Mouse (Mus musculus): ENCODE results near the gene Gramd4. TPM values are rescaled to one million over a fixed set of nuclear protein-coding genes. Genes with fewer than 3 reads are reported as not detected.

The Gramd4 gene
- polyA plus RNA-seq, 1 experiment from 2014 or later = 6.3 TPM

DNA sequence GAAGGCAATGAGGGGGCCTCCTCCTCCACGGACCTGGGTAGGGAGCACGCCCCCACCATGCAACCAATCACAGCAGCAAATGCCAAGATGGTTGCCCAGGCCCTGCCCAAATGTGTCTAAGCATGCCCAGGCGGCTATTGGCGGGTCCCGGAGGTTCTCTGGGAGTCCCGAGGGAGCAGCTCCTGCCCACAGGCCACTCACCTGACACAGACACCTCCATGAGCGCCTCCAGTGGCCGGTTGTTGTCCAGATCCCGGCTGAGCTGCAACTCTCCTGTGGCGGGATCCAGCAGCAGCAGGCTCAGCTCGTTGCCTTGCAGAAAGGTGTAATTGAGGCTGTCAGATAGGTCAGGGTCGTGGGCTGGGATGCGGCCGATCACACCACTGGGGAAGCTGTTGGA, 27.5 kb upstream of the Gramd4 start:
- WGBS (ENCODE audit: insufficient replicate concordance) = 68% methylated on average over 14 of the region's 14 CpGs
- Histone ChIP-seq H3K4me3 (replicated peaks) (no peak overlapping the region), H3K9ac (no peak overlapping the region), H3K36me3 (replicated peaks) (no peaks in the 10 kb centered on the region), H3K9me3 (replicated peaks) (no peaks in the 10 kb centered on the region), H3K4me2 (no peak overlapping the region), H3K27me3 (peaks cover 75% of the 10 kb centered on the region), H3K27ac (replicated peaks) (no peak overlapping the region), H3K4me1 (replicated peaks) (peaks cover 23% of the 10 kb centered on the region)
- ATAC-seq (ENCODE audit: insufficient read depth) = no peak

GRCm38 (mm10) chr15:86032811-86033190, 24.7 kb upstream of the Gramd4 start:
- 2% methylated on average over 38 of the region's 38 CpGs for WGBS (ENCODE audit: insufficient replicate concordance)
- H3K27me3 ChIP-seq = peaks cover 88% of the 10 kb centered on the region
- no peak overlapping the region for H3K9ac ChIP-seq
- no peaks in the 10 kb centered on the region for H3K36me3 ChIP-seq (replicated peaks)
- peak overlapping the region; percentile 48 for H3K4me3 ChIP-seq (replicated peaks)
- H3K4me1 ChIP-seq (replicated peaks) = peaks cover 23% of the 10 kb centered on the region
- H3K27ac ChIP-seq (replicated peaks) = no peak overlapping the region
- peak overlapping the region; percentile 67 for H3K4me2 ChIP-seq
- no peaks in the 10 kb centered on the region for H3K9me3 ChIP-seq (replicated peaks)
- no peak for ATAC-seq (ENCODE audit: insufficient read depth)

DNA sequence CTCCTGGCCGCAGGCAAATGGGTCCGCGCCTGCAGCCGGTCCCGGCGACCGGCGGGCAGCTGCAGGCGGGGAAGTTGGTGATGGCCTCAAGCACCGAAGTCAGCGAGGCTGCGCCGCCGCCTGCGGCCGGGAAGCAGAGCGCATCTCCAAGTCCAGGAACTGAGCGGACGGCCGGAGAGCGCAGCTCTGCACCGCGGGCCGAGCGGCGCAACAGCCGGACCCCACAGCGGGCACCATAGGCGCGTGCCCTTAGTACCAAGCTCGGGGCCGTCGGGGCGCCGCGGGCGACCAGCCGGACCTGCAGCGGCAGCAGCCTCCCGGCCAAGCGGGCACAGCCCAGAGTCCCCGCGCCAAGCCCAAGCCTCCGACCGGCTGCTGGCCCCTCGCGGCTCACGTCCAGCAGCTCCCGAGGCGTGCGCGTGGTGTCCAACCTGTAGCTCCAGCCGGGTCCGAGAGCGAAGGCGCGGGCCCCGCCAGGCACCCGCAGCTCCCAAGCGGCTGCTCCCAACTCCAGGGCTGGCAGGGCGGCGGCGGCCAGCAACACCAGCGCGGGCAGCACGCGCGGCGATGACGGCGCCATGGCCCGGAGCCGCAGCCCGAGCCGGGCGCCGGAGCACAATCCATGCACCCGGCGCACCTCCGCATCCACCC, 24.2 kb upstream of the Gramd4 start, which contains the start of gene Celsr1:
Celsr1 (minus strand) TSS at position 587 of the 651 bp plus-strand sequence.
- no peaks in the 10 kb centered on the region for H3K36me3 ChIP-seq (replicated peaks)
- H3K9me3 ChIP-seq (replicated peaks) = no peaks in the 10 kb centered on the region
- no peak within 1 kb of the TSS for H3K27ac ChIP-seq (replicated peaks)
- peak within 1 kb of the TSS; percentile 48 for H3K4me3 ChIP-seq (replicated peaks)
- H3K27me3 ChIP-seq = peaks cover 91% of the 10 kb centered on the region
- no peak for ATAC-seq (ENCODE audit: insufficient read depth)
- H3K4me2 ChIP-seq = peak within 1 kb of the TSS; percentile 67
- WGBS (ENCODE audit: insufficient replicate concordance) = 1% methylated on average over 78 of the region's 80 CpGs
- H3K4me1 ChIP-seq (replicated peaks) = peaks cover 23% of the 10 kb centered on the region
- H3K9ac ChIP-seq = no peak within 1 kb of the TSS

GRCm38 (mm10) chr15:86034021-86034523, 23.4 kb upstream of the Gramd4 start:
- H3K4me1 ChIP-seq (replicated peaks) = peaks cover 23% of the 10 kb centered on the region
- no peak; the same call in 1 of the 2 replicates for ATAC-seq (ENCODE audit: insufficient read depth)
- under 1% methylated on average over 43 of the region's 44 CpGs for WGBS (ENCODE audit: insufficient replicate concordance)
- H3K36me3 ChIP-seq (replicated peaks) = no peaks in the 10 kb centered on the region
- no peaks in the 10 kb centered on the region for H3K9me3 ChIP-seq (replicated peaks)
- H3K4me3 ChIP-seq (replicated peaks) = peak overlapping the region; percentile 48
- no peak overlapping the region for H3K9ac ChIP-seq
- peak overlapping the region; percentile 67 for H3K4me2 ChIP-seq
- peaks cover 91% of the 10 kb centered on the region for H3K27me3 ChIP-seq
- H3K27ac ChIP-seq (replicated peaks) = no peak overlapping the region

DNA sequence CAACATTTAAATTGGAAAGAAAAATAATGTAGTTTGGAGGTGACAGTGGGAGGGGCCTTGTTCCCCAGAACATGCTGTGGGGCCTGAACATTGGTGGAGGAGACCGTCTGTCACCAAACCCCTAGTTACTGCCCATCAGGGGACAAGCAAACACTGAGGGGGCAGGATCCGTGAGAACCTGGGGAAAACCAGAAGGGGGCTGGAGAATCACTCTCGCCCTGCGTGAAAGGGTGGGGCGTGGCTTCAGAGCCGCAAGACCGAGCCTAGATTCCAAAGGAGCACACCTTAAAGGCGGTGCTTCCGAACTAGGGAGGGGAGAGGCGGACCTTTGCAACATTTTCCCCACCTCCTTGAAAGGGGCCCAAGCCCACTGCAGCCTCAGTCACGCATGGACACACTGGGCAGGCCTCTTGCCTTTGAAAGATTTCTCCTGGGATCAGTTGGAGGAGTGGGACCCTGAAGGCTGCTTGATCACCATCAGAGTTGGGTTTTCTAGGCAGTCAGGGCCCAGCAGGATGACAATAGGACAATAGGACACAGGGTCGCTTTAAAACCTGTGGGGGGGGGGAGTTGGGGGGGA, 22.6 kb upstream of the Gramd4 start:
- Histone ChIP-seq H3K36me3 (replicated peaks) (no peaks in the 10 kb centered on the region), H3K9ac (no peak overlapping the region), H3K4me3 (replicated peaks) (0 out of 2 replicates have a peak overlapping the region, but pooled peaks have one; percentile 0), H3K9me3 (replicated peaks) (no peaks in the 10 kb centered on the region), H3K27ac (replicated peaks) (no peak overlapping the region), H3K4me1 (replicated peaks) (peaks cover 23% of the 10 kb centered on the region), H3K4me2 (peak overlapping the region; percentile 67; the same call in 1 of the 2 replicates), H3K27me3 (peaks cover 93% of the 10 kb centered on the region)
- no peak for ATAC-seq (ENCODE audit: insufficient read depth)
- WGBS (ENCODE audit: insufficient replicate concordance) = 14% methylated on average over 12 of the region's 12 CpGs

- Histone ChIP-seq H3K36me3 (replicated peaks) (no peaks in the 10 kb centered on the region), H3K9me3 (replicated peaks) (no peaks in the 10 kb centered on the region), H3K9ac (no peak overlapping the region), H3K4me3 (replicated peaks) (no peak overlapping the region), H3K27me3 (peaks cover 93% of the 10 kb centered on the region), H3K4me2 (no peak overlapping the region), H3K27ac (replicated peaks) (no peak overlapping the region), H3K4me1 (replicated peaks) (peaks cover 23% of the 10 kb centered on the region)
- ATAC-seq (ENCODE audit: insufficient read depth) = no peak
- 49% methylated on average over 3 of the region's 3 CpGs for WGBS (ENCODE audit: insufficient replicate concordance)
Observed at GRCm38 (mm10) chr15:86035913-86036312, 21.6 kb upstream of the Gramd4 start.

- Histone ChIP-seq H3K9ac (no peak overlapping the region), H3K36me3 (replicated peaks) (no peaks in the 10 kb centered on the region), H3K4me1 (replicated peaks) (peaks cover 11% of the 10 kb centered on the region), H3K27ac (replicated peaks) (no peak overlapping the region), H3K4me2 (no peak overlapping the region), H3K4me3 (replicated peaks) (no peak overlapping the region), H3K27me3 (peaks cover 82% of the 10 kb centered on the region), H3K9me3 (replicated peaks) (no peaks in the 10 kb centered on the region)
- WGBS (ENCODE audit: insufficient replicate concordance) = 2% methylated on average over 2 of the region's 2 CpGs
- no peak for ATAC-seq (ENCODE audit: insufficient read depth)
Observed at GRCm38 (mm10) chr15:86038802-86039201, 18.7 kb upstream of the Gramd4 start.

- no peak overlapping the region for H3K4me2 ChIP-seq
- H3K27ac ChIP-seq (replicated peaks) = no peak overlapping the region
- H3K27me3 ChIP-seq = peaks cover 58% of the 10 kb centered on the region
- ATAC-seq (ENCODE audit: insufficient read depth) = no peak
- no peaks in the 10 kb centered on the region for H3K36me3 ChIP-seq (replicated peaks)
- no peaks in the 10 kb centered on the region for H3K9me3 ChIP-seq (replicated peaks)
- 75% methylated on average over 5 of the region's 5 CpGs for WGBS (ENCODE audit: insufficient replicate concordance)
- no peaks in the 10 kb centered on the region for H3K4me1 ChIP-seq (replicated peaks)
- no peak overlapping the region for H3K4me3 ChIP-seq (replicated peaks)
- no peak overlapping the region for H3K9ac ChIP-seq
Observed at GRCm38 (mm10) chr15:86041421-86041820, 16.1 kb upstream of the Gramd4 start.

DNA sequence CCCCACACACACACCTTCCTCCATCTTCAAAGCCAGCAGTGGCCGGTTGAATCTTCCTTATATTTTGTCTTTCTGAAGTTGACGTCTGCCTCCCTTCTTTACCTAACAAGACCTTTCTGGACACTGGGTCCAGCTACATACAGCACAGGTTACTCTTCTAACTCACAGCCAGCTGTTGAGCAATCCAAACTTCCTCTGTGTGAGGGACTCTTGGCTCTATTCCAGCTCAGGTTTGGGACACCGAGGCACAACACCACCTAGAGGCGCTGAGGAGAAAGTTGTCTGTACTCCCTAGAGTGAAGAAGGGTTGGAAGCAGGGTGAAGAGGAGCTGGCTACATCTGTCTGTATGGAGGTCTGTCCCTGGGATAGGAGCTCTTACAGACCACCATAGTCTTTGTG, 15.1 kb upstream of the Gramd4 start:
- Histone ChIP-seq H3K9me3 (replicated peaks) (no peaks in the 10 kb centered on the region), H3K9ac (no peak overlapping the region), H3K27ac (replicated peaks) (no peak overlapping the region), H3K4me1 (replicated peaks) (no peaks in the 10 kb centered on the region), H3K36me3 (replicated peaks) (no peaks in the 10 kb centered on the region), H3K4me2 (no peak overlapping the region), H3K4me3 (replicated peaks) (no peak overlapping the region), H3K27me3 (peaks cover 53% of the 10 kb centered on the region)
- 16% methylated on average over 4 of the region's 4 CpGs for WGBS (ENCODE audit: insufficient replicate concordance)
- ATAC-seq (ENCODE audit: insufficient read depth) = peak; percentile 40; the same call in 1 of the 2 replicates

DNA sequence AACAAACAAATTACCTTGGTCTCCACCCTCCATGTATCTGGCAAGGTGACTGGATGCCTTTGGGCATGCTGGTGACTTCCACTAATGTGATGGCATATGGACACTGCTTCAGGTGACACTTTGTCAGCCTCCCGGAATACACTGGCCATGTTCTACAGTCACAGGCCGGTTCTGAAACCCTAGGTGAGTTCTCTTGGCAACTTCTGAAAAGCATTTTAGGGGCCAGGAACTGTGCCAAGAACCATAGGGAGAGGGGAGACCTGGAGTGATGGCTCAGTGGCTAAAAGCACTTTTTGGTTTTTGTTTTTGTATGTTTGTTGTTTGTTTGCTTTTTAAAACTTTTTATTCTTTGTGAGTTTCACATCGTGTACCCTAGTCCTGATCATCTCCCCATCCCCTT, 8.0 kb upstream of the Gramd4 start:
- H3K36me3 ChIP-seq (replicated peaks) = no peaks in the 10 kb centered on the region
- 0 out of 2 replicates have a peak overlapping the region, but pooled peaks have one; percentile 15 for H3K27ac ChIP-seq (replicated peaks)
- 76% methylated on average over 3 of the region's 3 CpGs for WGBS (ENCODE audit: insufficient replicate concordance)
- no peaks in the 10 kb centered on the region for H3K9me3 ChIP-seq (replicated peaks)
- no peak for ATAC-seq (ENCODE audit: insufficient read depth)
- H3K9ac ChIP-seq = no peak overlapping the region
- H3K4me2 ChIP-seq = no peak overlapping the region
- peaks cover 43% of the 10 kb centered on the region for H3K4me1 ChIP-seq (replicated peaks)
- no peaks in the 10 kb centered on the region for H3K27me3 ChIP-seq
- H3K4me3 ChIP-seq (replicated peaks) = no peak overlapping the region

DNA sequence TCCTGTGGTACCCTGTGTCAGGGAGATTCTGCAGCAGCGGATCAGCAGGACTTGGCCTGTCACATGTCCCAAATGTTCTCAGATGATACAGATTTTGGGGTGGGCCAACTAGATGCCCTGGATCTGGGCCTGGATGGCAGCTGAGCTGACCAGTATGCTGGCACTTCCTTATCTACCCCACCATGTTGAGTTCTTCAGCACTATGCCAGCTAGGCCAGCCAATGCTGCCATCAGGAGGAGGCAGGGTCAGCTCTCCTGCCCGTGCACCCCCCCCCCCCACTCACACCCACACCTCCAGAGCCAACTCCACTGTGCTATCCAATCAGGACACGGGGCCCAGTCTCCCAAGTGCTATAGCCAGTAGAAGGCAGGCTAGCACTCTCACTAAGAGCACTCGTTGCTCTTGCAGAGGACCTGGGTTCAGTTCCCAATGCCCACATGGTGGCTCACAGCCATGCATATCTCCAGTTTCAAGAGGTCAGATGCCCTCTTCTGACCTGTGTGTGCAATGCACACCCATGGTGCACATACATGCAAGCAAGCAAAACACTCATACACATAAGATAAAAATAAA, 7.2 kb upstream of the Gramd4 start:
- WGBS (ENCODE audit: insufficient replicate concordance) = 46% methylated on average over 4 of the region's 4 CpGs
- no peaks in the 10 kb centered on the region for H3K27me3 ChIP-seq
- no peak overlapping the region for H3K4me3 ChIP-seq (replicated peaks)
- H3K27ac ChIP-seq (replicated peaks) = peak overlapping the region; percentile 80; the same call in 1 of the 2 replicates
- H3K4me2 ChIP-seq = 0 out of 2 replicates have a peak overlapping the region, but pooled peaks have one; percentile 59
- H3K9me3 ChIP-seq (replicated peaks) = no peaks in the 10 kb centered on the region
- no peak overlapping the region for H3K9ac ChIP-seq
- peaks cover 50% of the 10 kb centered on the region for H3K4me1 ChIP-seq (replicated peaks)
- ATAC-seq (ENCODE audit: insufficient read depth) = no peak
- H3K36me3 ChIP-seq (replicated peaks) = no peaks in the 10 kb centered on the region

All from liver, embryonic 15.5 days (tissue).